Mouse (Mus musculus) adrenal gland, adult 10 weeks (tissue): Measurements from ENCODE around the gene Scnn1b. TPM values are rescaled to one million over a fixed set of nuclear protein-coding genes. Genes with fewer than 3 reads are reported as not detected.

Experiments
- polyA plus RNA-seq: library from polyadenylated mRNA; stranded (reverse); fragments of 350-450 nt; fragmentation: Illumina TruSeq; extraction: RNeasy Lipid Tissue Mini Kit (QIAGEN cat#74804); gene quantifications from one replicate; pipeline ENCODE4 v1.2.3, GENCODE M21; 2014; ENCODE audit warnings: low read depth, low replicate concordance

The Scnn1b gene
- not detected for polyA plus RNA-seq

GRCm38 (mm10) chr7:121864858-121865585, at the start of gene Scnn1b:
Gene Scnn1b, plus strand, starts transcription at chr7:121865038.

Other genes starting within 250 kb of the Scnn1b start
- 18.8 TPM for gene Usp31, start 157.8 kb upstream of the Scnn1b start, polyA plus RNA-seq
- not detected for gene Scnn1g, start 130.6 kb upstream of the Scnn1b start, polyA plus RNA-seq
- 16.6 TPM for gene Cog7, start 116.7 kb downstream of the Scnn1b start, polyA plus RNA-seq
- 3.3 TPM for gene Gga2, start 156.2 kb downstream of the Scnn1b start, polyA plus RNA-seq
- 37.2 TPM for gene Ubfd1, start 202.1 kb downstream of the Scnn1b start, polyA plus RNA-seq
- 3.3 TPM for gene Ears2, start 202.2 kb downstream of the Scnn1b start, polyA plus RNA-seq
- gene Ndufab1, start 236.8 kb downstream of the Scnn1b start, polyA plus RNA-seq: 737 TPM